17 mouse cellular contexts compared by ENCODE assay signal in genomic region chr13:51582204-51582603, GRCm38 (mm10). TPM values are rescaled to one million over a fixed set of nuclear protein-coding genes. Genes with fewer than 3 reads are reported as not detected.
"Had no signal": no experiment of that assay in that cellular context is flagged by ENCODE, and none has a peak within 500 bp of the region (broad histone marks: within the 10 kb centered on the region; RNA-seq: fewer than 3 reads in every experiment).

No protein-coding gene starts in this region.

- H3K36me3 ChIP-seq: limb, embryonic 12.5 days; limb, embryonic 15.5 days; liver, embryonic 13.5 days; midbrain, embryonic 13.5 days had no signal

- H3K9ac ChIP-seq: limb, embryonic 12.5 days; limb, embryonic 15.5 days; liver, embryonic 13.5 days; midbrain, embryonic 13.5 days had no signal

- H3K4me1 ChIP-seq: liver, embryonic 13.5 days had no signal

- H3K9me3 ChIP-seq: limb, embryonic 15.5 days; liver, embryonic 13.5 days; midbrain, embryonic 13.5 days had no signal

- H3K27ac ChIP-seq: limb, embryonic 12.5 days; limb, embryonic 15.5 days; liver, embryonic 13.5 days; midbrain, embryonic 13.5 days had no signal

- H3K4me3 ChIP-seq: limb, embryonic 12.5 days; limb, embryonic 15.5 days; liver, embryonic 13.5 days; midbrain, embryonic 13.5 days had no signal

- DNase-seq: kidney, adult 9 months; kidney, postnatal 14 days; kidney, postnatal 4 days; left cerebral cortex, postnatal 4 days; liver, embryonic 13.5 days; lung, adult 2 months; lung, postnatal 14 days; lung, postnatal 4 days; thymus, adult 2 months; thymus, postnatal 14 days; thymus, postnatal 4 days had no signal

- H3K27me3 ChIP-seq: limb, embryonic 12.5 days; limb, embryonic 15.5 days had no signal

- H3K4me2 ChIP-seq: limb, embryonic 12.5 days; limb, embryonic 15.5 days; liver, embryonic 13.5 days; midbrain, embryonic 13.5 days had no signal

RNA-seq across cellular contexts. Expression of gene Shc3, which starts 13.0 kb away (rescaled TPM):
- total RNA-seq: megakaryocyte progenitor cell, adult 5-6 weeks had no signal
- polyA plus RNA-seq: liver, embryonic 13.5 days; liver, embryonic 16.5 days; lung, embryonic 16.5 days had no signal
